ENCODE assay signal across 9 mouse cellular contexts in the genomic region with DNA sequence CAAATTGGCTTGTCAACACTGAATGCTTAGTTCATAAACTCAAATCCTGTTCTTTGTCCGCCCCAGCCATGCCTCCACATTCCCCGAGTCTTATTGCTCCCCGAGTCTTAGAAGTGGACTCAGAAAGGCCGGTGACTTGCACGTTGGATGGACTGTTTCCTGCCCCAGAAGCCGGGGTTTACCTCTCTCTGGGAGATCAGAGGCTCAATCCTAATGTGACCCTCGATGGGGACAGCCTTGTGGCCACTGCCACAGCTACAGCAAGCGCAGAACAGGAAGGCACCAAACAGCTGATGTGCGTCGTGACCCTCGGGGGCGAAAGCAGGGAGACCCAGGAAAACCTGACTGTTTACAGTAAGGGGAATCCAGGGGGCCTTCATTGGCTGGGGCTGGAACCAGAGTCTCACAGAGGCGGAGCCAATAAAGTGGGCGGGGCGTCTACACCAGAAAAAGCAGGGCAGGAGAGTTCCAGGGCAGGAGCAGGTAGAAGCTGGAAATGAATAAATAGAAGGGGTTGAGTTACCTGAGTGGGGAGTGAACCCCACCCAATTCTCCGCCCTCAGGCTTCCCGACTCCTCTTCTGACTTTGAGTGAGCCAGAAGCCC. TPM values are rescaled to one million over a fixed set of nuclear protein-coding genes. Genes with fewer than 3 reads are reported as not detected.
DNase-seq lines count a peak whose midpoint lies in the region; ATAC-seq lines count a peak whose summit lies in the region.
"Had no signal": no experiment of that assay in that cellular context is flagged by ENCODE, and none has a peak within 500 bp of the region (broad histone marks: within the 10 kb centered on the region; RNA-seq: fewer than 3 reads in every experiment).

No protein-coding gene starts in this region.

- H3K9me3 ChIP-seq in hindbrain, embryonic 16.5 days (ENCODE audit: control insufficient read depth, low read length): no peaks in the 10 kb centered on the region
- H3K9me3 ChIP-seq in neural tube, embryonic 12.5 days: peaks cover 3% of the 10 kb centered on the region; the same call in 1 of the 2 replicates

- peak overlapping the region; percentile 35; the same call in 1 of the 2 replicates for H3K4me2 ChIP-seq in hindbrain, embryonic 16.5 days (ENCODE audit: low read length)
- peak overlapping the region; percentile 12; the same call in 1 of the 2 replicates for H3K4me2 ChIP-seq in neural tube, embryonic 12.5 days (replicated peaks)

- H3K4me3 ChIP-seq in hindbrain, embryonic 16.5 days (ENCODE audit: low read length): no peak overlapping the region
- H3K4me3 ChIP-seq in neural tube, embryonic 12.5 days: no peak overlapping the region

- peaks cover 54% of the 10 kb centered on the region for H3K4me1 ChIP-seq in hindbrain, embryonic 16.5 days (ENCODE audit: control insufficient read depth, insufficient read depth, low read depth, low read length)
- peaks cover 54% of the 10 kb centered on the region for H3K4me1 ChIP-seq in neural tube, embryonic 12.5 days

- ATAC-seq in hindbrain, embryonic 16.5 days: no peak
- no peak for ATAC-seq in neural tube, embryonic 12.5 days (ENCODE audit: low FRiP score, low read depth)
- no peak for ATAC-seq in monocyte, adult 5-6 weeks (replicated peaks; ENCODE audit: insufficient number of reproducible peaks, low FRiP score, low TSS enrichment, poor library complexity, severe bottlenecking)

- no peak overlapping the region for H3K27ac ChIP-seq in hindbrain, embryonic 16.5 days (ENCODE audit: low read depth, low read length)
- no peak overlapping the region for H3K27ac ChIP-seq in neural tube, embryonic 12.5 days

- H3K36me3 ChIP-seq in hindbrain, embryonic 16.5 days (ENCODE audit: control insufficient read depth, insufficient read depth, low read length): no peaks in the 10 kb centered on the region
- no peaks in the 10 kb centered on the region for H3K36me3 ChIP-seq in neural tube, embryonic 12.5 days

- H3K9ac ChIP-seq in hindbrain, embryonic 16.5 days (ENCODE audit: low read depth, low read length): no peak overlapping the region
- H3K9ac ChIP-seq in neural tube, embryonic 12.5 days: no peak overlapping the region

- WGBS in hindbrain, embryonic 16.5 days: 5% methylated on average over 17 of the region's 17 CpGs
- WGBS in neural tube, embryonic 12.5 days: 2% methylated on average over 17 of the region's 17 CpGs

- H3K27me3 ChIP-seq in hindbrain, embryonic 16.5 days (replicated peaks; ENCODE audit: control insufficient read depth, insufficient read depth, low read length): peaks cover 57% of the 10 kb centered on the region
- peaks cover 96% of the 10 kb centered on the region for H3K27me3 ChIP-seq in neural tube, embryonic 12.5 days (replicated peaks)

- DNase-seq in layer of hippocampus, postnatal 10 days (ENCODE audit: low spot score in 2 of 2): peak; percentile 23 to 36
- no peak for DNase-seq in layer of hippocampus, adult 8-10 months (ENCODE audit: low spot score in 2 of 2)
- DNase-seq in c-Kit-negative CD71-positive TER-119-positive erythroid progenitor cells, embryonic 14.5 days (ENCODE audit: low read depth, low spot score): peak; percentile 27
- DNase-seq in Muller cell, postnatal 12 days (ENCODE audit: inconsistent ontology term): no peak
- DNase-seq: cerebellum, postnatal 25 days; gastrocnemius, postnatal 10 days had no signal

RNA-seq across cellular contexts. Expression of a gene that starts 2.7 kb away (rescaled TPM):
- 100 to 1,000 TPM; 256 to 261 TPM for total RNA-seq in layer of hippocampus, postnatal 10 days (2021)
- 100 to 1,000 TPM; 302 to 315 (median 304) TPM for total RNA-seq in layer of hippocampus, adult 8-10 months (2022)
- polyA plus RNA-seq in hindbrain, embryonic 16.5 days (2015; fragmentation: Nextera tagmentation; extraction: Ambion mirVana): 2.8 and 3.2 TPM in 2 replicates
- polyA plus RNA-seq in neural tube, embryonic 12.5 days (2016; fragmentation: Nextera tagmentation; extraction: Ambion mirVana): 0.14 and 0.15 TPM in 2 replicates
- total RNA-seq in monocyte, adult 5-6 weeks (2017): not detected in 3 replicates

RNA-seq across cellular contexts. Expression of a gene that starts 5.4 kb away (rescaled TPM):
- under 1 TPM in 1 of 2 experiments, not detected in 1; 0.56 TPM for total RNA-seq in layer of hippocampus, postnatal 10 days (2021)
- total RNA-seq in layer of hippocampus, adult 8-10 months (2022): 1 to 10 TPM in 3 of 4 experiments, under 1 TPM in 1; 0.49 to 1.8 (median 1.4) TPM
- 0.27 and 0.29 TPM in 2 replicates for polyA plus RNA-seq in hindbrain, embryonic 16.5 days (2015; fragmentation: Nextera tagmentation; extraction: Ambion mirVana)
- polyA plus RNA-seq in neural tube, embryonic 12.5 days (2016; fragmentation: Nextera tagmentation; extraction: Ambion mirVana): 1.6 and 2.1 TPM in 2 replicates
- 1.6 to 3.0 TPM in 2 of 3 replicates, not detected in the other for total RNA-seq in monocyte, adult 5-6 weeks (2017)

RNA-seq across cellular contexts. Expression of a gene that starts 18.8 kb away (rescaled TPM):
- 1 to 10 TPM; 3.0 to 3.9 TPM for total RNA-seq in layer of hippocampus, postnatal 10 days (2021)
- 1 to 10 TPM; 2.8 to 9.8 (median 6.3) TPM for total RNA-seq in layer of hippocampus, adult 8-10 months (2022)
- polyA plus RNA-seq in hindbrain, embryonic 16.5 days (2015; fragmentation: Nextera tagmentation; extraction: Ambion mirVana): 3.4 and 5.3 TPM in 2 replicates
- polyA plus RNA-seq in neural tube, embryonic 12.5 days (2016; fragmentation: Nextera tagmentation; extraction: Ambion mirVana): 5.0 and 5.8 TPM in 2 replicates
- 55.1 to 94.2 TPM (median 67.6 TPM) in 3 replicates for total RNA-seq in monocyte, adult 5-6 weeks (2017)

RNA-seq across cellular contexts. Expression of a gene that starts 32.0 kb away (rescaled TPM):
- 10 to 100 TPM; 47.2 to 54.4 TPM for total RNA-seq in layer of hippocampus, postnatal 10 days (2021)
- total RNA-seq in layer of hippocampus, adult 8-10 months (2022): 10 to 100 TPM; 60.1 to 65.7 (median 61.0) TPM
- polyA plus RNA-seq in hindbrain, embryonic 16.5 days (2015; fragmentation: Nextera tagmentation; extraction: Ambion mirVana): 112 and 114 TPM in 2 replicates
- polyA plus RNA-seq in neural tube, embryonic 12.5 days (2016; fragmentation: Nextera tagmentation; extraction: Ambion mirVana): 116 and 121 TPM in 2 replicates
- total RNA-seq in monocyte, adult 5-6 weeks (2017): 21.9 to 41.1 TPM (median 25.6 TPM) in 3 replicates

RNA-seq across cellular contexts. Expression of a gene that starts 32.3 kb away (rescaled TPM):
- 1 to 10 TPM; 1.7 to 2.4 TPM for total RNA-seq in layer of hippocampus, postnatal 10 days (2021)
- 1 to 10 TPM in 1 of 4 experiments, under 1 TPM in 1, not detected in 2; 0.87 to 1.1 TPM for total RNA-seq in layer of hippocampus, adult 8-10 months (2022)
- polyA plus RNA-seq in hindbrain, embryonic 16.5 days (2015; fragmentation: Nextera tagmentation; extraction: Ambion mirVana): 1.5 and 2.1 TPM in 2 replicates
- polyA plus RNA-seq in neural tube, embryonic 12.5 days (2016; fragmentation: Nextera tagmentation; extraction: Ambion mirVana): 0.66 and 2.9 TPM in 2 replicates
- 0.49 TPM in 1 of 3 replicates, not detected in the others for total RNA-seq in monocyte, adult 5-6 weeks (2017)
- total RNA-seq: gastrocnemius, postnatal 10 days had no signal

Comparison
In these comparisons a context has a peak if more than half of its experiments do, and no peak if none do; other contexts are left out.
1. DNase-seq: peak in layer of hippocampus, postnatal 10 days (2 of 2) and c-Kit-negative CD71-positive TER-119-positive erythroid progenitor cells, embryonic 14.5 days (single experiment); none in layer of hippocampus, adult 8-10 months (0 of 2) and Muller cell, postnatal 12 days (single experiment).
2. RNA of a gene that starts 2.7 kb away (total RNA-seq): 302 to 315 TPM in layer of hippocampus, adult 8-10 months and 256 to 261 TPM in layer of hippocampus, postnatal 10 days; not detected in monocyte, adult 5-6 weeks; every median in the first group is over 100 times any median in the second.